Mouse (Mus musculus) frontal cortex, postnatal 14 days (tissue): ENCODE measurements around the gene Tead4.
"Not testable (repeated sequence)": the region's sequence is repeated elsewhere in the genome, so short reads cannot be mapped to it uniquely, and the experiment has no call there.

Source experiments
- DNase-seq, 2 experiments: peaks; one replicate each; pipeline ENCODE4 v3.0.0; 2022; ENCODE audit warnings: low spot score in 2 of 2

Gene Tead4

DNA sequence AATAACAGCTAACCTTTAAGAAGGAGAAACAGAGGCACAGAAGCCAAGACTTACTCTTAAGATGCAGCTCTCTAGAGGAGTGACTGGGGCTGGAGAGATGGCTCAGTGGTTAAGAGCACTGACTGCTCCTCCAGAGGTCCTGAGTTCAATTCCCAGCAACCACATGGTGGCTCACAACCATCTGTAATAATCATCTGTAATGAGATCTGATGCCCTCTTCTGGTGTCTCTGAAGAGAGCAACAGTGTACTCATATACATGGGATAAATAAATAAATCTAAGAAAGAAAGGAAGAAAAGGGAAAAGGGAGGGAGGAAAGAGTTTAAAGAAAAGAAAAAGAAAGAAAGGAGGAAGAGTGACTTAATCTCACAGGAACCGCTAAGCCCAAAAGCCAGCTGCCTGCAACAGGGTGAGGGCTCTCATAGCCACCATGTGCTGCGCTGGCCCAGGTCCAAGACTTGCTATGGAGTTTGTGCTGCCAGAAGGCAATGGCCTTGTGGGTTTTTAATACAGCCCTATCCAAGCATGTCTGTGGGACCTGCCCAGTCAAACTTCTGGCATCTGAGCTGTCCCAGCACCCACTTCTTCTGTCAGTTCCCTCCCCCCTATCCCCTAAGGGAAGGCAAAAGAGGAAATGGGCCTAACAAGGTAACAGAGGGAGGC lies 63.4 kb downstream of the Tead4 start:
- no peak for DNase-seq

DNA sequence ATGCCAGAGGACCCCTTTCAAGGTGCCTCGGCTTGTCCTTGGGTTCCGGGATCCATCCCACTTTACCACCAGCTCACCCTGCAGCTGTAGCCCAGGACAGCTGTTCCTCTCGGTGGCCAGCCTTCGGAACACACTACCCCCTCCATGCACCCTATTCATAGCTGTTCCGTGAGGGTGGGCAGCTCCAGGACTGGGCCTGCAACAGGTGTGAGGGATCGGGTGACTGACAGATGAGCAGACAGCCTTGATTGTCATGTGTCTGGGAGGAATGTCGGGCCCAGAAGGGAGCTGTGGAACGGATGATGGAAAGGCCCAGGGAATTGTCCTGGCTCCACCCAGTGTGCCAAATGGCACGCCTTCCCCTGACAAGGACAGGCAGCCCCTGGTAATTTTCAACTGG lies 64.0 kb downstream of the Tead4 start:
- DNase-seq = no peak

DNA sequence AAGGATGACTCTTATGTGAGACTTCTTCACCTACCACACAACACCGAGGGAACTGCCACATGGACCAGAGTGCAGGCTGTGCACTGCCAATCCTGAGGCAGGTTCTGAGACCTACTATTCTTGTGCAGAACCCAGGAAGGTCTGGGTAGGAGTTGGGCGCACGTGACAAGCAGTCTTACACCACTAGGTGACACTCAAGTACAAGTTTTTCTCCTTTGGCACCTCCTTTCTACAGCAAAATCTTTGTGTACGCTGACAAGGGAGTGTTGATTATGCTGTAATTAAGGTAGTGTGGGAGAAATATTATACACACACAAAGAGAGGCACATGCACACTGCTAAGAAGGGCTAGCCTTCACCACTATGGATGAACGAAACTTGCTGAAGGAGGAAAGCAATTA lies 66.4 kb downstream of the Tead4 start:
- peak in 1 of 2 experiments; percentile 45 for DNase-seq

DNA sequence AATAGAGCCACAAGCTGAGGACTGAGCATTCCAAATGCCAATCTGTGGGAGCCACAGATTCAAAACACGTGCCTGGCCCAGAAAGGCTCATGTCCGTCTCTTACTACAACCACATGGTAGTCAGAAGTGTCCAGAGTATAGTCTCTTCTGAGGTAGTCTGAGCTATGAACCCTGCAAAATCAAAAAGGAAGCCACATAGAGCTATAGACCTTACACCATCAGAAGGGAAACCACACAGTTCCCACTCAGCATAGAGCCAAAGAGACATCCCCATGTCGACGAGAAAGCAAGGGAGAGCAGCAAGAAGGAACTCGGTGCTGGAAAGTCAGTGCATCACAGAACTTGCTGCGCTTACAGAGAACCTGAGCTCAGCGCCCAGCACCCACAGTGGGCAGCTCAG lies 68.4 kb downstream of the Tead4 start:
- no peak for DNase-seq

DNA sequence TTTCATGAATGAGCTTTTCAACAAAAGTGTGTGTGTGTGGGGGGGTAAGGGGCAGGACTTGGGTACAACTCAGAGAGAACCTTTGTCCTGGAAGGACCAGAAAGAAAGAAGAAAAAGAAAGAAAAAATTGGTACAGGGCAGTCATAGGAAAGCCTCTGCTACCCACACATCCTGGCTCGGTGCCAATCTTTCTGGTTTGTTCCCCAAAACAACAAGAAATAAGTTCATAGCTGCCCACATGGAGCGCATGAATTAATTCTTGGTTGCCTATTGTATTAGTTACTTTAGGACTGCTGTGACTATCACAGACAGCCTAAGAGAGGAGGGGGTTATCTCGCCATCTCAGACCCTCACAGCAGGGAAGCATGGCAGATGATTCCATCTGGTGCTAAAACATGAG lies 68.9 kb downstream of the Tead4 start:
- no peak for DNase-seq

DNA sequence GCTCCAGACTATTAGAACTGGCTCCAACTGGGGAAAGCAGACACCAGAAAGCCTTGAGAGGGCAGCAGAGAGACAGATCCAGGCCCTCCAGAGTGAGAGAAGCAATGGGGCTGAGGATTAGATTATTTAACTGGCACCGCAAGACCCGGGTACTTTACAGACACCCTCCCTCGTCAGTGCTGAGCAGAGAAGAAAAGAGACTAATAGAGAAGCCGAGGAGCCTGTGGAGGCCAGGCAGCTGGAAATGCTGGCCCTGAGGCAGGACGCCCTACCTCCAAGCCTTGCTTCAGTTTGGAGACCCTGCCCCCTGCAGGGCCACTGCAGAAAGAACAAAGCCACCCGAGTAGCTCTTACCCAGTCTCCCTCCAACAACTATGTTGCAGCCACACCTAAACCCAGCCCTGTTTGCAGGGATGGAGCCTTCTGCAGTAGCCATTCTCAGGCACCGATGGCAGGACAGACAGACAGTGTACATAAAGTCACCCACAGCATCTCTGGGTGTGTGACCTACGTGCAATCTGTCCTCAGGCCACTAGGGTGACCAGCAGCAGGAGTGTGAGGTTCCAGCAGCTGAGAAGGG lies 73.1 kb downstream of the Tead4 start:
- DNase-seq = peak; percentile 14 to 31

DNA sequence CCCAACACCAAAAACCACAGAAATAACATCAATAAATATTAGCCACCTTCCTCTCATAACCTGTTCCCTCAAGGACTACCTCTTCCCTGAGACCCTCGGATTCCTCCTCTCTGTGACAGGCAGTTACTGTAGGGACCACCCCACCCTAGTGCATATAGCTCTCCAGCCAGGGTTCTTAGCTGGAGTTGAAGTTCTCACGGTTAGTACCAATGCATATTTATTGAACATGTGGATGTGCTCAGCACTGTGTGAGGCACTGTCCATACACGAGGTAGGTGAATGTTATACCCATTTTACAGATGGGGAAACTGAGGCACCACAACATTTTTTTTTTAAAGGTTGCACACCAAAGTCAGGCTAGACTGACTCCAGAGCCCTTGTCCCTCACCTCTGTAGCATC lies 73.7 kb downstream of the Tead4 start:
- DNase-seq = no peak

DNA sequence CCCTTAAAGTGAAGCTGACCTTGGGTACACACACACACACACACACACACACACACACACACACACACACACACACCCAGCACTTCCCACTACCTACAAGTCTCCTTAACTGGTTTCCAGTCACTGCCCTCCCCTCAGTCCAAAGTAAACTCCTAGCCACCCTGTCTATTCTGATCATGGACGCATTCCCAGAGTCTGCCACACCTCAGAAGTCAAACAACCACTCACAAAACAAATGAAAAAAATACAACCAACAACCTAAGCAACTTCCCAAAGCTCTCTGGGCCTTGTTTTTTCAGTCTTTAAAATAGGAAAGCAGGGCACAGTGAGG lies 74.8 kb downstream of the Tead4 start:
- DNase-seq = no peak

DNA sequence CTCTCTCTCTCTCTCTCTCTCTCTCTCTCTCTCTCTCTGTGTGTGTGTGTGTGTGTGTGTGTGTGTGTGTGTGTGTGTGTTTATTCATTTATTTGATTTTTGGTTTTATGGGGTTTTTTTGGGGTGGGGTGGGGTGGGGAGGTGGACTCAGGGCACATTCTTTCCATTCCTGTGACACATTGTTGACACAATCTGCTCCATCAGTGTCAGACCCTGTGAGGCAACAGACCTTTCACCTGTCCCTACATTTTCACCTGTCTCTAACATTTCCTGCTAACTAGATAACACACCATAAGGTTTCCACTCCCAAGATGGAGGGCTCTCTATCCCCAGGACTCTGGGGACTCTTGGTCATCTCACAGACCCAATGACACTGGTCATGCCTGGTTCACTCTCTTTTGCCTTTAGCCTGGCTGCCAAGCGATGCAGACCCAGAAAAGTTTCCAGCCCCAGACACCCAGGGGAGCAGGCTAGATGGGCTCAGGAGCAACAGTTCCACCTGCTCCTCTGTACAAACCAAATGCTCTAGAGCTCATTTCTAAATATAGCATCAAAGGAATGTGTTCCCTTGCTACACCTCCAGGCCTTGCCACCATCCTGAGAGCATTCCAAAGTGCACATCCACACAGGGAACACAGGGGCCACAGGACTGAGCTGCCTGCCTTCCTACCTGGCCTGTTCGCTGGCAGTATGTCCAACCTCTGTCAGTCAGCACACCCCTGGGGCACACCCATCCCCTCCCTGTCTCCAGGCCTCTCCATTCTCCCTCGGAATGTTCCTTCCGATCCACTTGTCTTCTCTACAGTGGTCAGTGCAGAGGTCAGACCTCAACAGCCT lies 75.4 kb downstream of the Tead4 start:
- DNase-seq = no peak

DNA sequence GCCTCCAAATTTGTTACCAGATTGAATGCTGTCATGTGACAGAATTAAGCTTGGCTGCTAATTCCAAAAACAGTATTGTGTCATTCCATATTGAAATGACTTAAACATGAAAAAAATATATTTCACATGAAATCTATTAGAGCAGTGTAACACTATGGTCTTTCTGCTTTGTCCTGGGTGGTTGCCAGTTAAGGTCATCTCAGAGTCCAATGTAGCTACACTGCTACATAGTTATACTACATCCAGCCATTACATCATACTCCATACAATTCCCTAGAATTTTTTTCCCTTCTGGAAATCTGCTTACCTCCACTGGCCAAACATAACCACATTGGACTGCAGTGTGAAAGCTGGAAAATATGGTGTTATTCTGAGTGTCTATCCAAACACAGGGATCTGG lies 77.5 kb downstream of the Tead4 start:
- DNase-seq = no peak

DNA sequence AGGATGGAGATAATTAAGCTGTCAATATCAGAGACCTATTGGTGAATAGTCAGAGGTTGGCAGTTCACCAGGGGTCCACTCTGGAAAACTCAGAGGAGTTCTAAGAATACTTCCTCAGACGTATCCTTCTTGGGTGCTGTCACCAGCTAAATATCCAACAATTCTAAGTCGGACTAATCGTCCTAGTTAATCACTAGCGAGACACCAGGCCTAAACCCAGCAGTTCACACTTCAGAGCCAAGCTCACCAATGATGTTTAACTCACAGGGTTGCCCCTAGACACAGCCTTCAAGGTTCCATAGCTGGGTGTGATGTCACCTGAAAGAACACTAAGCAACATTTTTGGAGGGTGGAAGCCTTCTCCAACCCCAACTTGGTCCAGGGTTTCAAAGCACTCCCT lies 85.6 kb downstream of the Tead4 start:
- DNase-seq = not testable (repeated sequence)

DNA sequence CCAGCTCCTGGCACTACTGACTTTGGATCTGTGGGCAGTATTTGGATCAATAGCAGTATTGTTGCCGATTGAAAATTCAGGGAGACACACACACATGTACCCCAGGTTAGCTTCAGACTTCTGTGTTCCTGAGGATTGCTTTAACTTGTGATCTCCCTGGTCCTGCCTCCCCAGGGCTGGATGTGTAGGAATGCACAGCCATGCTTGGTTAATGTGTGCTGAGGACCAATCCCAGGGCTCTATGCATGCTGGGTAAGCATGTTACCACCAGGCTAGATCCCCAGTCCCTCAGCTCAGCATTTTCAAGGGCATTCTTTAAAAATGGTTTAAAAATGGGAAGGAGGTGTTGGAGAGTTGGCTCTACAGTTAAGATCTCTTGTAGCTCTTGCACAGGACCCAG lies 91.4 kb downstream of the Tead4 start:
- DNase-seq = not testable (repeated sequence)

DNA sequence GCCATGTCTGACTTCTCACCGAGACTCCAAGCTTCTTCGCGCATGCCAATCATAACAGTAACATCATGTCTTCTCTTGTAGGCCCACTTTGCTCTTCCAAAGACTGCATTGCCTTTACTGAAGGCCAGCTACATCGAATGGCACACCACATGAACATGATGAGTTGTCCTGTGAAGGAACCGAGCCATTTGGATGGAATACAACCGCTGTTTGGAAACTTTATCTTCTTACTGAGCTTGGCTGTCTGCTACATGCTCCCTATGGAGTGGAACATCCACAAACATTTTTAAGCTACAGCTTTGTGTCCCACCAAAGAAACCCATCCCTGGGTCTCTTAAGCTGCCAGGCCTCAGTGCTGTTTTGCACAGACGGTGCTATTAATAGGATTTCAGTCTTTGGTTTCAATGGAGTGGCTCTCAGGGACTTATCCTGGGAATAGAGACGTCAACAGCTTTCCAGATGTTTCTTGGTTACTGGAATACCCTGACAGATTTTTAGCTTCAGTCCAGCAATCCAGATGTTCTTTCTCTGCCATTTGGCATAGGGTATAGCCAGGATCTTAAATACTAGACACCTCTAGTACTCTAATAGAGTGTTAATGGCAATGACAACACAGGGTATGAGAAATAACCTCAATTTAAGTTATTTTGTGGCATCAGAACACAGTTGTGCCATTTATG lies 92.0 kb downstream of the Tead4 start:
- no peak for DNase-seq

DNA sequence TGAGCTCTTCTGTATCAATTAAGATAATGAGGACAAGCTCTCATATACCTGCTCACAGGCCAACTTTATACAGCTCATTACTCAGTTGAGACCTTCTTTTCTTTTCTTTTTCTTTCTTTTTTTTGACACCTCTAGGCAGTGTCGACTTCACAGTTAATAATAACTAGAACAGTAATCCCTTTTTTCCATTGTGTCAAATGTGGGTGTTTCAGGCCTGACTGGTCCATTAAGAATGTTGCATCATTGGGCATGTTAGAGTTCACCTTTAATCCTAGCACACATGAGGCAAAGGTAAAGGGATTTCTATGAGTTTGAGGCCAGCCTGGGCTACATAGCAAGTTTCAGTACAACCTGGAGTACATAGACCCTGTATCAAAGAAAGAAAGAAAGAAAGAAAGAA lies 97.1 kb downstream of the Tead4 start:
- no peak for DNase-seq

DNA sequence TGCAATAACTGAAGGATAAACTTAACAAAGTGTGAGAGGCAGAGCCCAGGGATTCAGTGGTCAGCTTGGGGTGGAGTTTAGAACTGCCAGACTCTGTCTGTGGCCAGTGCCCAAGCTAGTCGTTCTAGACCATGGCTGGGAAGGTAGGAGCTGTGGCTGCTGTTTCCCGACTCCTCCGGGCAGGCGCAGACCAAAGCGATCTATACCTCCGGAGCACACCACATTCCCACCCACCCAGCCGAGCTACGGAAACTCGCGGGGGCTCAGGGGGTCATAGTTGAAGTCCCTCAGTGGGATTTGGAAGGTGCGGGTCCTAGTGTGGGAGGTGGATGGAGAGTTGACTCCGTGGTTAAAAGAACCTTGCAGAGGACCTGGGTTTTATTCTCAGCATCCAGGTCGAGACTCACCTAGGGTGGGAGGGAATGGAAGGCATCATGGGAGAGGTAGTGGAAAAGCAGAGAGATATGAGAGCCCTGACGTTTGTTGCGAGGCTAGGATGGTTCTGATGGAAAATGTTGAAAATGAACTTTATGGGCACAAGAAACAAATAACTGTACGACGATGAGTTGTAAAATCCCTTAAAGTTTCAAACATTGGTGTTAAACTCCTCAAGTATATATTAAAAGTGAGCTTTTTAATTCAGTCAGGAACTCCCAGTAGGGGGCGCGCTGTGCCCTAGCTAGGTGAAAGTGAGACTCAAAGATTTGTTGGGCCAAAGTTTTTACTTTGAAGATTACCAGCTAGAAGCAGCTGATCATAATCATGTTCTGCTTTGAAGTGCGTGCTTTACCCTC lies 99.6 kb downstream of the Tead4 start:
- DNase-seq = peak; percentile 28 to 64

DNA sequence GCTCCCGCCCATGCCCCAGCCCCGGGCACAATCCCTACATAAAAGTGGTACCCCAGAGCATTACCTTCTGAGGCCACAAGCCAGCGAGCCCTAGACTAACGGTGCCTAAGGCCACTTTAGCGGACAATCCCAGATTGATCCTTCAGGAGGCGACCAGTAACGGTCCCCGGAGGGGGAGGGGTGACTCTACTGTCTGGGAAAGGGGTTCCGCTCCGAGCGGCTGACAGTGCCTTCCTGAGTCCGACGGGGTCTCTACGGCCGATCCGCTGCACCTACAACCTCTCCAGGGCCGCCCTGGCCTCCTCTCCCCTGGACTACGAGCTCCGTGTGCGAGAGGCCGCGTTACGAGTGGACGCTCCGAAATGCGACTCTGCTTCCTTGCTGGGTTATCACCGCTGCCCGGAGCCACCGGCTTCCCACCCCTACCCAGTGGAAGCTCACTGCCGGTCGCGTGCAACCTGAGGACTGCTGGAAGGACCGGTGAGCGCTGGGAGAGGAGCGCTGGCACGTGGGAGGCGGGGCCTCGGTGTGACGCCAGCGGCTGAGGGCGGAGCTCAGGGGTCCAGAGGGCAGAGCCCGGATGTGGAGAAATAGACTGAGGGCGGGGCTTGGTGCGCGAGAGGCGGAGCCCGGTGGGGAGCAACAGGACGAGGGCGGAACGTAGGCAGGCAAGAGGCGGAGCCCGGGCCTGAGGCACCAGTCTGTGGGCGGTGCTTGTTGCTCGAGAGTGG lies 100.3 kb downstream of the Tead4 start:
- peak; percentile 96 to 97 for DNase-seq

DNA sequence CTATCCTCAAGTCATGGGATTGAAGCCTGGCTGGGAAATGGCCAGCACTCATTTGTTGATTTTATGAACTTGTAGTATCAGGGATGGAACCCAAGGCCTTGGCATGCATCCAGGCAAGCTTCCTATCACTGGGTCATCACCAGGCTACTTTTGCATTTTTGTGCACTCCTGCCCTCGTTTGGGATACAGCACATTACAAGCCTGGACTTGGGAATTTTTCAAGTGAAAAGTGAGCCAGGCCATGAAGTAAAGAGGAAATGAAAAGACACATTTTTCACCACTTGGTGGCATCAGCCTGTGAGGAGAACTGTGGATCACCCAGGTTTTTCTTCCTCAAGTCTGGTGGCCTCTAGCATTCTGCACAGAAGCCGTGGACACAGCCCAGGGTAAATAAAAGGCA lies 117.1 kb downstream of the Tead4 start:
- no peak for DNase-seq

DNA sequence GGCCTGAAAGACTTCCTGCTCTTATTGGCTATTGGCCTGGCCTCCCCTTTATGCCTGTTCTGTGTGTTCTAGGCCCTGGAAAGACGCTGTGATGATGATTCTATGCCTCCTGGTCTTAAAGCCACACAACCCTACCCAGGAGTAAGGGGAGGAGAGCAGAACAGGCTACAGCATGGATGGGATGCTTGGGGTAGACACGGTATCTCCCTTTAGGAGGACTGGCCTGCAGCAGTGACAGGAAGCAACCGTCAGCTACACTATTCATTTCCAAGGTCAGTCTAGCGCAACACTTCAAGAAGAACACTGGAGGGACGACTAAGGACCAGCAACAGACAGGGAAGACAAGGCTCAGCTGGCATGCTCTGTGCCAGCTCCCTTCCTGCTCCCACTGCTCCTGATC lies 119.4 kb downstream of the Tead4 start:
- DNase-seq = no peak

DNA sequence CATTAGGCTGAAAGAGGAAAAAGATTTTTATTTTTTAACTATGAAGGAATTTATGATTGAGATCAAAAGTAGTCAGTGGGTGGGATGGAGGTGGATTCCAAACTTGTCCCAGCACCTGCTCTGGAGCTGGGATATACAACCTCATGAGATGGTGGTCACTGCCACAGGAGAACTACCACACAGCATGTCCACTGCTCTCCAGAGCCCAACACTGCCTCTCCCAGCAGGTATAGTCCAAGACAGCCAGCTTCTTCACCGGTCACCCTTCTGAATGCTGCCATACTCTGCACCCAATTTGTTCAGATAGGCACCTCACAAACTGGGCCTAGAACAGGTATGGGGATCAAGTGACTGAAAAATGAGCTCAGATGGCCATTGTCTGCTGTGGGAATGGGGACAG lies 121.0 kb downstream of the Tead4 start:
- DNase-seq = no peak

DNA sequence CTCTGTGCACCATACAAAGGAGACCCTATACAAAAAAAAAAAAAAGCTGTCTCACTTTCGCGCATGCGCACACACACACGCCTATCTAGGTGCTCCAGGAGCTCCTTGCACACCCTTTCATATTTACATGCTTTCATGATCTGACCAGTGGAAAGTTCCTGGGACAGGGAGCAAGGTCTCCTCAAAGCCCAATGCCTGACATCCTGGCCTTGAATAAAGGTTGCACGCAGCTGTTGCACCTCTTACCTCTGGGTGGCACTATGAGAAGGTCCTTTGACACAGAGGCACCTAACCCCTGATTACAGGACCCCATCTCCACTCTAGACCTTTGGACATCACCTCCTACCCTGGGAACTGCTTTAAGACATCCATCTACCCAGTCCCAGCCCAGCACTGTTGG lies 121.4 kb downstream of the Tead4 start:
- DNase-seq = no peak

DNA sequence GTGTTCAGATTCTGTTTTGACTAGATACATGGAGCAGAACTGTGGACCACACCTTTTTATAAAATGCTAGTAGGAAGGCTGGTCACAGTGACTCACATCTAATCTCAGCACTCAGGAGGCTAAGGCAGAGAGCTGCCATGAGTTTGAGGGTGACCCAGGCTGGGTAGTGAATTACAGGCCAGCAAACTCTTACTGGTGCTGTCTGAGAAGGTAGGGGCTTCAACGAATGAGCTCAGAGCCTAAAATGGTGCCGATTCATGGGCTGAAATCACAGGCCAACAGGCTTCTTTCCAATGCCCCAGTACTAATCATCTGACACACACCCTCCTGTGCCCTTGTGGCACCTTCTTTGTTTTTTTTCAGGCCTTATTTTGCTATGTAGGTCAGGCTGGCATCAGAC lies 121.9 kb downstream of the Tead4 start:
- no peak for DNase-seq
